Mouse (Mus musculus): ENCODE data around the gene Arsb.

DNA sequence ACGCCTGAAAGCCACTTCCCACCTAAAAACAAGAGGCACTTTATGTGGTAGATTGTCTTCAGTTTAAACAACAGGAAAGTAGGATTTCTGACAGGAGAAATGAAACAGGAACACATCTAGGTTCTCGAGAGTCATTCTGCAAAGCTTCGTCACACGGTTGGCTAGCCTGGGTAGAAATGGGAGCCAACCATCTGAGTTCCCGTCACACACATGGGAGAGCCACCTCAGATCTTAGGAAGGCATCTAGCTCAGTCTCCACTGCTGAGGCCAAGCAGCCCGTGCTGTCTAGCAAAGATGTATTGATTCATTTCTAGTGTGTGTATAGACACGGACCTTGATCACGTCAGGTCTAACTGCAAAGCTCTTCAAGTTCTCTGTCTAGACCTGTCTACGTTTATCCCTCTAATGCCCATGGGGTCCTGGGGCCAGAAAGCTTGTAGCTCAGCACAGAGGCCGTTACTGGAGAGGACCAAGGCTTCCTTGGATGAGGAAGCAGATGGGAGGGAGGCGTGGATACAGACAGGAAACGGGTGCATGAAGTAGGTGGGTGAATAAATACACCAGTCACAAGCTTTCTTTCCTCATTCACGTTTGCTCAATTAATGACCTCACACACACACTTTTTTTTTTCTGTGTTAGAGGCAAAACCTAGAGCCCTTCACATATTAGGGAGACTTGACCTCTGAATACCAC is 129.7 kb downstream of the Arsb start:
- no peak for TF ChIP-seq CTCF (IDR thresholded peaks at IDR 0.05; ENCODE audit: low read depth)
- no peak for TF ChIP-seq EP300 (IDR thresholded peaks at IDR 0.05; ENCODE audit: low read depth)

Data from liver, postnatal 0 days (tissue).